Mouse (Mus musculus): ENCODE results near the gene Cant1.

DNA sequence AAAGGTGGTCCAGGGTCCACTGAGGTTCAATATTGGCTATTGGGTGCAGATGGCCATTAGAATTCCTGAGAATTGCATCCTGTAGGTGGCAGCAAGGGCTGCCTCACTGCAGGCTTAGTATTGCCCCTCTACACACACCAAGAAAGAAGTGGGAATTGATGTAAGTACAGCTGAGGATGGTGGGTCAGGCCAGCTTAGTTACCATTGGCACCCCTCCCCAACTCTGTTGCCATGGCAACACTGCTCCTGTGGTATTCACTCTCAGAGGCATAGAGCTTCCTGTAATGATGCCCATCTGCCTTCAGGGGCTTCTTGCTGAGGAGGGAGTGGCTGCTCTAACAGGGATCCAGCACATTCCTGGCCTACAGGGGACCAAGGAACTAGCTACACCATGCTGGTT lies 43.9 kb downstream of the Cant1 start:
- no peak for TF ChIP-seq CTCF (IDR thresholded peaks at IDR 0.05; ENCODE audit: low read depth)
- no peak for TF ChIP-seq EP300 (IDR thresholded peaks at IDR 0.05; ENCODE audit: low read depth)

Measured in liver, embryonic 14.5 days (tissue).